Mouse (Mus musculus) heart, embryonic 16.5 days (tissue): Measurements from ENCODE around the gene 1700037C18Rik. TPM values are rescaled to one million over a fixed set of nuclear protein-coding genes. Genes with fewer than 3 reads are reported as not detected.
A peak's percentile ranks its signal among the peaks of the same experiment; 100 is the strongest.

ENCODE experiments used
- ATAC-seq: fragments of 200-750 bp; cut with Nextera tagmentation; replicated peaks from 2 replicates; pipeline ENCODE4 v1.8.0; 2017; ENCODE audit warnings: moderate number of reproducible peaks; ENCODE audit not compliant: insufficient read depth, low FRiP score; ENCODE audit errors: extremely low read depth
- H3K27ac ChIP-seq: fragments of 300-500 bp; sonication (generic); 2 replicates; pipeline ENCODE4 v1.5.1; 2014; ENCODE audit warnings: mild to moderate bottlenecking, low read length, control low read depth, moderate library complexity
- H3K27me3 ChIP-seq: fragments of 300-500 bp; sonication (generic); 2 replicates; pipeline ENCODE4 v1.6.1; 2014; ENCODE audit warnings: low read length, mixed read lengths; ENCODE audit not compliant: control insufficient read depth, insufficient read depth
- H3K36me3 ChIP-seq: fragments of 300-500 bp; sonication (generic); 2 replicates; pipeline ENCODE4 v1.6.1; 2014; ENCODE audit not compliant: control insufficient read depth, insufficient read depth
- H3K4me1 ChIP-seq: fragments of 300-500 bp; sonication (generic); 2 replicates; pipeline ENCODE4 v1.6.1; 2014; ENCODE audit warnings: low read length, mixed read lengths; ENCODE audit not compliant: control insufficient read depth, insufficient read depth
- H3K4me2 ChIP-seq: fragments of 300-500 bp; sonication (generic); 2 replicates; pipeline ENCODE4 v1.6.1; 2014; ENCODE audit warnings: low read depth, mild to moderate bottlenecking, control low read depth, low read length
- H3K4me3 ChIP-seq: fragments of 300-500 bp; sonication (generic); 2 replicates; pipeline ENCODE4 v1.5.1; 2014; ENCODE audit warnings: mild to moderate bottlenecking, control low read depth, low read length
- H3K9ac ChIP-seq: fragments of 300-500 bp; sonication (generic); 2 replicates; pipeline ENCODE4 v1.6.1; 2014; ENCODE audit warnings: low read length, control low read depth
- H3K9me3 ChIP-seq: fragments of 300-500 bp; sonication (generic); replicated peaks from 2 replicates; pipeline ENCODE4 v1.6.1; 2016; ENCODE audit warnings: low read length; ENCODE audit not compliant: control insufficient read depth
- WGBS: fragments of 180-500 bp; shearing (Covaris S2); extraction: QIAGEN DNeasy Blood & Tissue Kit; methylation state at CpG from one replicate; pipeline ENCODE4 v1.1.7; 2014; 5-methylcytosine and 5-hydroxymethylcytosine counted together
- polyA plus RNA-seq: library from polyadenylated mRNA; unstranded; fragments of >200 nt; fragmentation: Nextera tagmentation; extraction: Ambion mirVana; gene quantifications from 2 replicates; pipeline ENCODE4 v1.2.1, GENCODE M21; 2015

Gene 1700037C18Rik
- polyA plus RNA-seq, 1 experiment from 2014 or later, result 9.7 TPM

DNA sequence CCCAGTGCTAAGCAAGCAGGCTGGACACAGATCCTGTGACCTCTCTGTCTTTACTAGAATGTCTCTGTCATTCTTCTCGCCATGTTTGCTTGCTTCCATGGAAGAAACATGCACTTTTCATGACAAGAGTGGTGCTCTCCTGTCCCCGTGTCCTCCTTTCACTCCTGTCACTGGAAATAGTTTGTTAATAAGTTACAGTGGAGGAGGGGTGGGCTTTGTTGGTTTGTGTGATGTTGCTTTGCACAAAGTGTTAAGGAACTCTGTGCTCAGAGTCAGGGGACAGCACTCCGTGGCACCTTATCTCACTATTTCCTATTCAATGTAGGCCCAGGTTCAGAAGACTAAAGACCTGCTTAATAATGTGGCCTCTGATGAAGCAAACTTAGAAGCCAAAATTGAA lies 15.0 kb upstream of the 1700037C18Rik start:
- no peaks in the 10 kb centered on the region for H3K9me3 ChIP-seq
- no peaks in the 10 kb centered on the region for H3K27me3 ChIP-seq
- no peak overlapping the region for H3K9ac ChIP-seq
- no peak overlapping the region for H3K4me2 ChIP-seq
- 85% methylated on average over 3 of the region's 3 CpGs for WGBS
- H3K27ac ChIP-seq, result no peak overlapping the region
- ATAC-seq, result no peak
- peaks cover 35% of the 10 kb centered on the region for H3K36me3 ChIP-seq
- H3K4me3 ChIP-seq, result no peak overlapping the region
- no peaks in the 10 kb centered on the region for H3K4me1 ChIP-seq

DNA sequence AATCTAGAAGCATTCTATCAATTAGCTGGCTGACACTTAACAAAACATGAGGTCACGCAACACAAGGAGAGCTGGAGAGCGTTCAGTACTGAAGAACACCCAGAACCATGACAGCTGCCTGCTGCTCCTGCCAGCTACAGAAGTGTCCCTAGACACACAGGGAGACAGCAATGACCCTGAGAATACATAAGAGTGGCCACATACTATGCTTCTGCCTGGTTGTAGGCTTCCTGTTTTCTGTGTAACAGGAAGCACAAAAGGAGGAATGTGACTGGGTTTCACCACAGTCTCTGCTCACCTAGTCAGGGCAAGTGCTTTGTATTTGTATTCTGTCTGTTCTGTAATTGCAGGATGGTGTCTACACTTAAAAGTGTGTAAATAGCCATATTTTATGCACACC lies 12.3 kb upstream of the 1700037C18Rik start:
- Histone ChIP-seq H3K9ac (no peak overlapping the region), H3K4me2 (no peak overlapping the region), H3K4me1 (no peaks in the 10 kb centered on the region), H3K27me3 (no peaks in the 10 kb centered on the region), H3K9me3 (no peaks in the 10 kb centered on the region), H3K36me3 (peaks cover 28% of the 10 kb centered on the region), H3K27ac (no peak overlapping the region), H3K4me3 (no peak overlapping the region)
- 91% methylated on average over 2 of the region's 2 CpGs for WGBS
- no peak for ATAC-seq

DNA sequence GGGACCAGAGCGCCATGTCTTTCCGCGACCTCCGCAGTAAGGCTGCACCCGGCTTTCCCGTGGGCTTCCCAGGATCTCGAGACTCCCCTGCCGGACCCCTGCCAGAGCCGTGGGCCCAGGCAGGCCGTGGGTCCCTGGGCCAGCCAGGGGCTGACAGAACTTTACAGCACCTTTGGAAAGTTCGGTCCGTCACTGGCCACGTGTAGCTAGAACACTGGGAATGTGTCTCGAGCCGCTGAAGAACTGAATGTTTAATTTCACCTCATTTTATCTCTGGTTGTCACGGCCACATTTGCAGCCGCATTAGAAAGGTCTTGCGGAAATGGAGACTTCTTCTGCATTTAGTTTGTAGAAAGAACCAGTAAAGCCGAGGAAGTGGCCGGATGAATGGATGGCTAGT lies 629 bp upstream of the 1700037C18Rik start:
- peak overlapping the region; percentile 84 for H3K4me2 ChIP-seq
- peak overlapping the region; percentile 75 for H3K27ac ChIP-seq
- peaks cover 5% of the 10 kb centered on the region for H3K4me1 ChIP-seq
- H3K9me3 ChIP-seq, result no peaks in the 10 kb centered on the region
- H3K4me3 ChIP-seq, result peak overlapping the region; percentile 84
- H3K27me3 ChIP-seq, result no peaks in the 10 kb centered on the region
- peaks cover 23% of the 10 kb centered on the region for H3K36me3 ChIP-seq
- WGBS, result 6% methylated on average over 20 of the region's 20 CpGs
- no peak for ATAC-seq
- H3K9ac ChIP-seq, result peak overlapping the region; percentile 88

DNA sequence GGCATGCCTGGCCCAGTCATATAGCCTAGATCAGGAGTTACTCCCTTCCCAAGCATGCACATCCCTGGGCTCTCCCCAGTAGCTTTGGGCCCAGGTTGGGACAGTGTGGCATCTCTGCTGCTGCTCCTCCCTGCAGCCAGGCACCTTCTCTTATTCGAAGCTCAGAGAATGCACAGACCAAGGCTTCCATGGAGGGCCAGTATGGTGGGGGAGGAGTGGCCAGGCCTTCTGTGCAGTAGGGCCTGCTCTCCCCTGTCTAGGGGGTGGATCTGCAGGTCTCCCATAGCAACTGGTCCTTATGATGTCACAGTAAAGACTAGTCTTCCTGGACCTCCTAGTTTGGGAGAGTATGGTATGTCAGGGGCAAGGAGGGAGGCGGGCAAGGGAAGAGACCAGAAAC lies 1.0 kb downstream of the 1700037C18Rik start:
- H3K4me3 ChIP-seq, result no peak overlapping the region
- H3K9me3 ChIP-seq, result no peaks in the 10 kb centered on the region
- H3K27me3 ChIP-seq, result no peaks in the 10 kb centered on the region
- H3K9ac ChIP-seq, result no peak overlapping the region
- peaks cover 5% of the 10 kb centered on the region for H3K4me1 ChIP-seq
- H3K36me3 ChIP-seq, result peaks cover 9% of the 10 kb centered on the region
- no peak overlapping the region for H3K4me2 ChIP-seq
- no peak overlapping the region for H3K27ac ChIP-seq
- WGBS, result 68% methylated on average over 2 of the region's 2 CpGs
- ATAC-seq, result no peak

DNA sequence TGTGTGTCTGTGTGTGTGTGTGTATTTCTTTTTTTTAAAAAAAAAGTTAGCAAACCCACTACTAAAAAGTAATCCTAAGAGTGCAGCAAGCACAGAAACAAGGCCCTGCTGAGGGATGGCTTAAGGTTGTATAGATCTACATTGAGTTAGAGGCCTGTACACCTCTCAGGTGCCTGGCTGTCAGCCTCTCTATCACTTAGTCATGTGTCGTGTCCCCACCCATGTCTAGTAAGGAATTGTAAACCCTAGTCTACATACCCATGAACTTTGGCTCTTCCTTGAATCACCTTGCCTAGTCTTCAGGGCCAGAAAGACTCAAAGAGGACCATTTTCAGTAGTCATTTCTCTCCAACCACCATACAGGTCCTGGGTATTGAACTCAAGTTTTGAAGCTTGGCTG lies 11.9 kb downstream of the 1700037C18Rik start:
- Histone ChIP-seq H3K9ac (no peak overlapping the region), H3K4me1 (peaks cover 16% of the 10 kb centered on the region), H3K4me3 (no peak overlapping the region), H3K27me3 (no peaks in the 10 kb centered on the region), H3K9me3 (no peaks in the 10 kb centered on the region), H3K4me2 (no peak overlapping the region), H3K27ac (no peak overlapping the region), H3K36me3 (peaks cover 25% of the 10 kb centered on the region)
- ATAC-seq, result no peak
- WGBS, result 85% methylated on average over 1 of the region's 1 CpGs

DNA sequence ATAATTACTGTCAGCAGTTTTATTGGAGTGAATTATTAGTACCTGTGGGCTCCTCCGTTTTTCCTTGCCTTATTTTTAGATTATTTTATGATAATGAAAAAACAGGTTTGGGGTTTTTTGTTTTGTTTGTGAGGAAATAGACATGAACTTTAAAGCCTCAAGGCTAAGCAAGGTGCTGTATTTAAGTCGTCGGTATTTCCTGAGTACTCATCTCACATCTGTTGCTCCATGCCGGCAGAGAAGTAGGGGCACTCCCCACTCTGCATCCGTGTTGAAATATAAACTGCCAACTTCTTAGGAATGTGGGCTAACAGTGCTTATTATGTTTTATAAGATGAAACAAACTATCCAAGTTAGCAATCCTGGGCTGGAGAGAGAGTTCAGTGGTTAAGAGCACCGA lies 12.4 kb downstream of the 1700037C18Rik start:
- H3K4me3 ChIP-seq, result no peak overlapping the region
- H3K27me3 ChIP-seq, result no peaks in the 10 kb centered on the region
- H3K4me2 ChIP-seq, result no peak overlapping the region
- H3K4me1 ChIP-seq, result peaks cover 16% of the 10 kb centered on the region
- H3K9me3 ChIP-seq, result no peaks in the 10 kb centered on the region
- ATAC-seq, result no peak
- no peak overlapping the region for H3K9ac ChIP-seq
- no peak overlapping the region for H3K27ac ChIP-seq
- H3K36me3 ChIP-seq, result peaks cover 22% of the 10 kb centered on the region
- WGBS, result 80% methylated on average over 6 of the region's 6 CpGs

DNA sequence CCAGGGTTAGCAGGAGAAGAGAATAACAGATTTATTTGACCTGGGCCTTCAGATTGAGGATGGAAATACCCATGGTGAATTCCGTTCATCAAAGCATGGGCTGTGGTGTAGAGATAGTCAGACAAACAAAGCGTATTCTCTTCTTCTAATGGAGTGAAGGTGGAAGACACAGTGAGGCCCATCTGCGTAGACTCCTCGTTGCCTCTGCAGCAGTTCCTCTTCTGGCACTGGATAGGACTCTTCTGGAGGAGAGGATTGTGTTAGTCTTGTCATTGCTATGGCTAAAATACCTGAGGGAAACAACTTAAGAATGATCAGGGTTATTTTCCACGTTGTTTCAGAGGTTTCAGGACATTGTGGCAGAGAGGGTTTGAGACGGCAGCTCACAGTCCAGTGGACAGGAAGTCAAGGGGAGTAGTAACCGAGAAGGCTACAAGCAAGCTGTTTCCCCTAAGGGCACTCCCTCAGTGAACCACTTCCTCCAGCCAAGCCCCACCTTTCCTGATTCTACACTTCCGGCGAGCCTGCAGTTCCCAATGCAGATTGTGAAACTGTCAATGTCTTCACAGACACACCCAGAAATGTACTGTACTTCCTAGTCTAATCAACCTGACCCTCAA lies 13.2 kb downstream of the 1700037C18Rik start:
- Histone ChIP-seq H3K9ac (no peak overlapping the region), H3K9me3 (no peaks in the 10 kb centered on the region), H3K4me3 (no peak overlapping the region), H3K36me3 (peaks cover 20% of the 10 kb centered on the region), H3K4me1 (peaks cover 16% of the 10 kb centered on the region), H3K4me2 (peak overlapping the region; percentile 22), H3K27me3 (no peaks in the 10 kb centered on the region), H3K27ac (peak overlapping the region; percentile 80)
- 64% methylated on average over 9 of the region's 9 CpGs for WGBS
- ATAC-seq, result peak; percentile 56; the same call in 1 of the 2 replicates

DNA sequence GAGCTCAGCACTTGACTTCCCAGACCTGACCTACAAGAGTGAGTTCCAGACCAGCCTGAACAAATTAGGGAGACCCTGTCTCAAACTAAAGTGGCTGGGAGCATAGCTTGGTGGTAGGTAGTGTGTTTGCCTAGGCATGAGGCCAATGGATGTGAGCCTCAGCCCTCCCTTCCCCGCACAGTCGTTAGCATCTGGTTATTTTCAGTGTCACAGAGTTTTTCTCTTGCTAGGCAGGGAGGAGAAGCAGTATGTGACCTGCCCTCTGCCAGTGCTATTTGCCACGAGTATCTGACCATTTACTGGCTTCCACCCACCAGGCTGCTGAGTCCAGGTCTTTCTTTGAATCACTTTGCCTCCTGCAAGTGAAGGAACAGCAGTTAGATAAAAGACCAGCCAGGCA lies 14.8 kb downstream of the 1700037C18Rik start:
- peak overlapping the region; percentile 19 for H3K27ac ChIP-seq
- peak; percentile 42; the same call in 1 of the 2 replicates for ATAC-seq
- no peak overlapping the region for H3K9ac ChIP-seq
- WGBS, result 39% methylated on average over 3 of the region's 3 CpGs
- H3K9me3 ChIP-seq, result no peaks in the 10 kb centered on the region
- peaks cover 5% of the 10 kb centered on the region for H3K36me3 ChIP-seq
- H3K4me3 ChIP-seq, result no peak overlapping the region
- H3K4me2 ChIP-seq, result no peak overlapping the region
- H3K27me3 ChIP-seq, result no peaks in the 10 kb centered on the region
- peaks cover 16% of the 10 kb centered on the region for H3K4me1 ChIP-seq

DNA sequence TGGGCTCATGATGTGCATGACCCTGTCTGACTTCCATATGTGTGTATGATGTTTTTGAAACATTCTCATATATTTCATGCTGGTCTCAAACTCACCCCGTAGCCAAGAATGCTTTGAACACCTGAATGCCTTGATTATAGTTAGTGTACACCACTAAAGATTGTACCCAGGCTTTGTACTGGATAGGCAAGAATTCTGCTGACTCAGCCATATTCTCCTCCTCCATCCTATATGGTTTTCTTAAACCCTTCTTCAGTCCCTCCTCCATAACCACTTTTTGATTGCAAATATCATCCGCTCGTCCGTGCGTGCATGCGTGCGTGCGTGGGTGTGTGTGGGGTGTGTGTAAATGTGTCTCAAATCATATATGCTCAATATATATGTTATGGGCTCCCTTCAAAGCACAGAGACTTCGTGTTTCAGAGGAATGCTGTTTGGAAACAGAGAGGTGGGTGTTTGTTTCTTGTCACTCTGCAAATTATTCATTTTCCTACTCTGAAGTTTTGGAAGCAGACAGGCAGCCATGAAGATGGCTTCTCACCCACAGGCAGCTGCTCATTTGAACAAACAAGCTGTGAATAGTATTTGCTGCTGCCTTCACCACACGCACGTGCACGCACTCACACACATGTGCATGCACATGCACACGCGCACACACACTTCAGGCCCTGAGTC lies 16.7 kb downstream of the 1700037C18Rik start:
- no peak for ATAC-seq
- Histone ChIP-seq H3K9ac (no peak overlapping the region), H3K4me1 (peaks cover 16% of the 10 kb centered on the region), H3K27ac (no peak overlapping the region), H3K4me3 (no peak overlapping the region), H3K27me3 (no peaks in the 10 kb centered on the region), H3K9me3 (no peaks in the 10 kb centered on the region), H3K36me3 (no peaks in the 10 kb centered on the region), H3K4me2 (no peak overlapping the region)
- 93% methylated on average over 14 of the region's 14 CpGs for WGBS
